Mouse (Mus musculus) kidney, postnatal 0 days (tissue): ENCODE results near the gene Exph5. TPM values are rescaled to one million over a fixed set of nuclear protein-coding genes. Genes with fewer than 3 reads are reported as not detected.

Source experiments
- ATAC-seq: fragments of 200-750 bp; cut with Nextera tagmentation; replicated peaks from 2 replicates; pipeline ENCODE4 v1.8.0; 2017; ENCODE audit warnings: low read depth, moderate number of reproducible peaks, moderate TSS enrichment, moderate library complexity; ENCODE audit not compliant: low FRiP score
- DNase-seq: peaks from one replicate; pipeline ENCODE4 v3.0.0-alpha.2; 2016; ENCODE audit warnings: low spot score
- H3K27ac ChIP-seq: fragments of 300-500 bp; sonication (generic); 2 replicates; pipeline ENCODE4 v1.5.1; 2014; ENCODE audit warnings: mild to moderate bottlenecking
- H3K27me3 ChIP-seq: fragments of 300-500 bp; sonication (generic); 2 replicates; pipeline ENCODE4 v1.6.1; 2014; ENCODE audit warnings: low read length, mixed read lengths; ENCODE audit not compliant: insufficient read depth
- H3K36me3 ChIP-seq: fragments of 300-500 bp; sonication (generic); 2 replicates; pipeline ENCODE4 v1.6.1; 2014; ENCODE audit warnings: low read length, mixed read lengths; ENCODE audit not compliant: insufficient read depth
- H3K4me1 ChIP-seq: fragments of 300-500 bp; sonication (generic); replicated peaks from 2 replicates; pipeline ENCODE4 v1.6.1; 2014; ENCODE audit warnings: antibody characterized with exemption, low read length, mixed read lengths; ENCODE audit not compliant: insufficient read depth
- H3K4me2 ChIP-seq: fragments of 300-500 bp; sonication (generic); 2 replicates; pipeline ENCODE4 v1.6.1; 2014; ENCODE audit warnings: mild to moderate bottlenecking, low read length, moderate library complexity, mixed read lengths
- H3K4me3 ChIP-seq: fragments of 300-500 bp; sonication (generic); replicated peaks from 2 replicates; pipeline ENCODE4 v1.5.1; 2014; ENCODE audit warnings: low read depth, low read length
- H3K9ac ChIP-seq: fragments of 300-500 bp; sonication (generic); 2 replicates; pipeline ENCODE4 v1.6.1; 2014; ENCODE audit warnings: low read depth, low read length
- H3K9me3 ChIP-seq: fragments of 300-500 bp; sonication (generic); replicated peaks from 2 replicates; pipeline ENCODE4 v1.6.1; 2016; ENCODE audit warnings: low read length, inconsistent platforms, mixed read lengths
- CTCF ChIP-seq: IDR thresholded peaks from 2 replicates; pipeline ENCODE4 v1.5.1; 2016; ENCODE audit warnings: antibody characterized with exemption, low read depth, mild to moderate bottlenecking, moderate library complexity
- WGBS: fragments of 180-500 bp; shearing (Covaris S2); extraction: QIAGEN DNeasy Blood & Tissue Kit; methylation state at CpG from one replicate; pipeline ENCODE4 v1.1.7; 2014; 5-methylcytosine and 5-hydroxymethylcytosine counted together
- polyA plus RNA-seq: library from polyadenylated mRNA; unstranded; fragments of >200 nt; fragmentation: Nextera tagmentation; extraction: Ambion mirVana; gene quantifications from 2 replicates; pipeline ENCODE4 v1.2.1, GENCODE M21; 2015

Gene Exph5
- polyA plus RNA-seq, 1 experiment from 2014 or later, result 2.4 TPM

GRCm38 (mm10) chr9:53302415-53302814 lies 945 bp downstream of the Exph5 start:
- Histone ChIP-seq H3K9ac (peak overlapping the region; percentile 64; the same call in 1 of the 2 replicates), H3K27ac (0 out of 2 replicates have a peak overlapping the region, but pooled peaks have one; percentile 50), H3K4me3 (peak overlapping the region; percentile 34)

GRCm38 (mm10) chr9:53307904-53308303 lies 6.4 kb downstream of the Exph5 start:
- 78% methylated on average over 7 of the region's 7 CpGs for WGBS
- Histone ChIP-seq H3K4me2 (no peak overlapping the region), H3K36me3 (no peaks in the 10 kb centered on the region), H3K4me1 (no peaks in the 10 kb centered on the region), H3K9ac (no peak overlapping the region), H3K27me3 (no peaks in the 10 kb centered on the region), H3K9me3 (no peaks in the 10 kb centered on the region), H3K4me3 (no peak overlapping the region), H3K27ac (no peak overlapping the region)
- no peak for TF ChIP-seq CTCF
- DNase-seq, result no peak
- no peak for ATAC-seq

More at GRCm38 (mm10) chr9:53302415-53302814, 945 bp downstream of the Exph5 start:
- no peaks in the 10 kb centered on the region for H3K9me3 ChIP-seq
- ATAC-seq, result no peak
- H3K36me3 ChIP-seq, result no peaks in the 10 kb centered on the region
- peaks cover 3% of the 10 kb centered on the region; the same call in 1 of the 2 replicates for H3K4me1 ChIP-seq
- TF ChIP-seq CTCF, result no peak
- H3K4me2 ChIP-seq, result peak overlapping the region; percentile 60
- H3K27me3 ChIP-seq, result no peaks in the 10 kb centered on the region
- WGBS, result 53% methylated on average over 5 of the region's 5 CpGs
- DNase-seq, result no peak

- Histone ChIP-seq H3K4me3 (no peak overlapping the region), H3K4me1 (no peaks in the 10 kb centered on the region), H3K36me3 (no peaks in the 10 kb centered on the region), H3K27ac (no peak overlapping the region), H3K9ac (no peak overlapping the region), H3K27me3 (no peaks in the 10 kb centered on the region), H3K9me3 (no peaks in the 10 kb centered on the region), H3K4me2 (no peak overlapping the region)
- ATAC-seq (no peak), DNase-seq (no peak)
- 95% methylated on average over 1 of the region's 1 CpGs for WGBS
- no peak for TF ChIP-seq CTCF
Measured at GRCm38 (mm10) chr9:53312981-53313380, 11.5 kb downstream of the Exph5 start.

DNA sequence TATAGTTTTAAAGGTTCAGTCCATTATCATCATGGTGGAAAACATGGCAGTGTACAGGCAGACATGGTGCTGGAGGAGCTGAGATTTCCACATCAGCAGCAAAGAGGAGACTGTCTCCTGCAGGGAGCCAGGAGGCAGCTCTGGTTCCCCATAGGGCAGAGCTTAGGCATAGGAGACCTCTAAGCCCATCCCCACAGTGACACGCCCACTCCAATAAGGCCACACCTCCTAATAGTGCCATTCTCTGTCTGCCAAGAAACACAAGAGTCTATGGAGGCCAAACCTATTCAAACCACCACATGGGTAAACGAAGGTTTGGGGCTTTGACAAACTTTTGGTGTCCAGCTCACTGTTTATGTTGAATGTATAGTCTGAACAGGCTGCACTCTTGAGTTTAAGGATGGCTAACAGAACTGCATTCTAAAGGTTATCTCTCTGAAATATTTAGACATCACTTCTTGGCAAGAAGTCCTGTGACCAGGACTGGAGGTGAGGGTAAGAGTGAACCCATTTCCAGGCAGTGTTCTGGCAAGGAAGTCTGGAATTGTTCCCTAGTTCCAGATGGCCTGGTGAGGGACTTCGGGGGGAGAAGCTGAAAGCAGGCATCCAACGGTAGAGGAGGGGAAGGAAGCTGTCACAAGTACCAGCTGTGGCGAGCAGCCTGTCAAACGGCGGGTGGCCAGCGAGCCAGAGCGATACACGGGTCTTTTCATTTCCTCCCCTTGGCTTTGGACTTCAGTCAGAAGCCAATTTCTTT lies 19.6 kb downstream of the Exph5 start:
- WGBS, result 33% methylated on average over 10 of the region's 10 CpGs
- no peak overlapping the region for H3K4me2 ChIP-seq
- no peak for TF ChIP-seq CTCF
- peaks cover 8% of the 10 kb centered on the region; the same call in 1 of the 2 replicates for H3K4me1 ChIP-seq
- H3K27me3 ChIP-seq, result no peaks in the 10 kb centered on the region
- peak; percentile 37 for DNase-seq
- ATAC-seq, result no peak
- H3K4me3 ChIP-seq, result no peak overlapping the region
- H3K36me3 ChIP-seq, result no peaks in the 10 kb centered on the region
- H3K27ac ChIP-seq, result no peak overlapping the region
- H3K9ac ChIP-seq, result 0 out of 2 replicates have a peak overlapping the region, but pooled peaks have one; percentile 13
- no peaks in the 10 kb centered on the region for H3K9me3 ChIP-seq

- Histone ChIP-seq H3K27ac (no peak overlapping the region), H3K9ac (no peak overlapping the region), H3K36me3 (no peaks in the 10 kb centered on the region), H3K4me3 (no peak overlapping the region), H3K4me1 (peaks cover 8% of the 10 kb centered on the region; the same call in 1 of the 2 replicates), H3K4me2 (no peak overlapping the region), H3K9me3 (no peaks in the 10 kb centered on the region), H3K27me3 (no peaks in the 10 kb centered on the region)
- WGBS, result 76% methylated on average over 8 of the region's 8 CpGs
- DNase-seq (no peak), ATAC-seq (no peak)
- no peak for TF ChIP-seq CTCF
Measured at GRCm38 (mm10) chr9:53321683-53322082, 20.2 kb downstream of the Exph5 start.

GRCm38 (mm10) chr9:53323419-53324251 lies 22.2 kb downstream of the Exph5 start:
- DNase-seq, result no peak
- H3K4me1 ChIP-seq, result peaks cover 8% of the 10 kb centered on the region; the same call in 1 of the 2 replicates
- H3K36me3 ChIP-seq, result no peaks in the 10 kb centered on the region
- no peak for ATAC-seq
- no peak overlapping the region for H3K4me2 ChIP-seq
- H3K27me3 ChIP-seq, result no peaks in the 10 kb centered on the region
- no peaks in the 10 kb centered on the region for H3K9me3 ChIP-seq
- no peak overlapping the region; the same call in 1 of the 2 replicates for H3K27ac ChIP-seq
- TF ChIP-seq CTCF, result peak; percentile 42
- no peak overlapping the region for H3K9ac ChIP-seq
- 65% methylated on average over 10 of the region's 10 CpGs for WGBS
- H3K4me3 ChIP-seq, result no peak overlapping the region
